Mouse (Mus musculus): ENCODE measurements at regions not wholly inside any gene's neighbourhood (a gene's known extent, or its start where the extent isn't known, plus 50 kb on each side); places are given as distances from the start of the nearest gene placed in this dataset.
A peak's percentile ranks its signal among the peaks of the same experiment; 100 is the strongest.

DNA sequence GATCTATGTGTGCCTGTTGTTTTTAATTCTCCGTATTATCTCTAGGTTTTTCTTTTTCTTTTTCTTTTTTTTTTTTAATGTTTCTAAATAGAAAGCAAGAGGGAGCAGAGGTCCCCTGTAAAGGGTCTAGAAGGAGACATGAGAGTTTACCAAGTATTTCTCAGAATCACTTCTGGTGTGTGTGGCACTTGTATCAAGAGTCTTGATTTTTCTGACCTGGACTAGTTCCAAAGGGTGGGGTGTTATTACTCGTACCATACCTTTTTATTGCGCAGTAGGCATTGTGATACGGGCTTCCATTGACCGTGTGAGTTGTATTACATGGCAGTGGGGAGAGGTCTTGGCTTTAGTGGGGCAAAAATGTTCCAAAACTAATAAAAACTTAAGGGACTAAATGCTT lies 63.2 kb upstream of the Bmp6 start:
- no peaks in the 10 kb centered on the region for H3K4me1 ChIP-seq
- no peak overlapping the region for H3K4me3 ChIP-seq
- H3K27ac ChIP-seq (replicated peaks) = no peak overlapping the region
- H3K9me3 ChIP-seq (replicated peaks) = no peaks in the 10 kb centered on the region
- no peak for DNase-seq (ENCODE audit: low spot score)
- no peaks in the 10 kb centered on the region for H3K27me3 ChIP-seq (ENCODE audit: low read depth, poor library complexity, severe bottlenecking)
- H3K36me3 ChIP-seq = no peaks in the 10 kb centered on the region
- WGBS = 88% methylated on average over 5 of the region's 5 CpGs

DNA sequence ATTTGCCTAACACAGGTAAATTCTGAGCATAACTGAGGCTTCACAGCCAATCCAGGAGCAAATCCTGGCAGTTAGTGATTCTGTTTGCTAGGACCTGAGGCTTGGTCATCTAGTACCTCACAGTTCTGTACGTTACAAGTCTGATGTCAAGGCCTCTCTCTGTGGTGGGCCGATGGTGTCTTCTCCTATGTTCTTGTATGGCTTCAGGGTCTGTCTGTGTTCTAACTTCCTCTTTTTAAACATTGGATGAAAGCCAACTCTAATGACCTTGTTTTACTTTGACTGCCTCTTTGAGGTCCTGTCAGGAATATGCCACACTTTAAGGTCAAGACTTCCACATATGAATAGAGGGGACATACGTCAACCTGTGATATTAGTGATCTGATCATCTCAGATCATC lies 56.9 kb upstream of the Bmp6 start:
- Histone ChIP-seq H3K9me3 (replicated peaks) (no peaks in the 10 kb centered on the region), H3K36me3 (no peaks in the 10 kb centered on the region), H3K4me1 (peaks cover 10% of the 10 kb centered on the region), H3K4me3 (no peak overlapping the region), H3K27ac (replicated peaks) (no peak overlapping the region), H3K27me3 (ENCODE audit: low read depth, poor library complexity, severe bottlenecking) (no peaks in the 10 kb centered on the region)
- 93% methylated on average over 3 of the region's 3 CpGs for whole genome bisulfite sequencing
- no peak for DNase-seq (ENCODE audit: low spot score)

DNA sequence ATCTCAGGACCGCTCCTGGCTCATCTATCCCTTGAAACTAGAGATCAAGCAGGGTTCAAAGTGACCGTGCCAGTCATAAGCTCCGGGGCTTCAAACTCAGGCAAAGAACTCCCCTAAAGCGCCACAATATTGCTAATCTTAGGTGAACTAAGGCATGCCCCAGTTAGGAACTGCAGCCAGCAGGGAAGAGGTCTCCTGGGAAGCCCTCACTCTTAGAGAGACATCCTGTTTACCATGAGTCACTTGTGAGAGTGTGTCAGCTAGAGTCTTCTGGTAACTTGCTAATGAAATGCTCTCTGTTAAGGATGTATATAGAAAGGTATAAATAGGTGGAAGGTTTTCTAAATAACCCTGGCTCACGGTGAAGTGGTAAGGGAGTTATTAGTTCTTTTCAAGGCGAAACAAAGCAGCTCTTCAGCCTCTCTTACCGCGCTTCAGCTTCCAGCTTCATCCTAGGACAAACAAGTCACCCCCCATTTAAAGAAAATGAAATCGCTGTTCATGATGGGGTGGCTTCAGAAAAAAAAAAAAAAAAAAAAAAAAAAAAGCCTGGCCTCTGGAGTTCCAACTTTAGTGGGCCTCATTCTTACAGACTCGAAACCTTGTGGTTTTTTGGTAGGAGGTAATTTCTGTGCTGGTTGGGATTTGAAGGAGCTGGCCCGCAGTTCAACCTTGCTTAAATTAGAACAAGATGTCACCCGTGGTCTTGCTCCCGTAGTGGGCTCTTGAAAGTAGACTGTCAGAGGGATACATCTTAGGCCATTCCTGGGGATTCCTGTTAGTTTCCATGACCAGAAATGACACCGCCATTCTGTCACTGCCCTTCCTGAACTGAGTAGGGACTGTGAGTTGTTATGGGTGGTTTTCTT lies 56.1 kb upstream of the Bmp6 start:
- Histone ChIP-seq H3K9me3 (replicated peaks) (no peaks in the 10 kb centered on the region), H3K36me3 (no peaks in the 10 kb centered on the region), H3K27ac (replicated peaks) (no peak overlapping the region), H3K4me1 (peaks cover 10% of the 10 kb centered on the region), H3K27me3 (ENCODE audit: low read depth, poor library complexity, severe bottlenecking) (no peaks in the 10 kb centered on the region), H3K4me3 (no peak overlapping the region)
- no peak for DNase-seq (ENCODE audit: low spot score)
- WGBS = 82% methylated on average over 14 of the region's 14 CpGs

DNA sequence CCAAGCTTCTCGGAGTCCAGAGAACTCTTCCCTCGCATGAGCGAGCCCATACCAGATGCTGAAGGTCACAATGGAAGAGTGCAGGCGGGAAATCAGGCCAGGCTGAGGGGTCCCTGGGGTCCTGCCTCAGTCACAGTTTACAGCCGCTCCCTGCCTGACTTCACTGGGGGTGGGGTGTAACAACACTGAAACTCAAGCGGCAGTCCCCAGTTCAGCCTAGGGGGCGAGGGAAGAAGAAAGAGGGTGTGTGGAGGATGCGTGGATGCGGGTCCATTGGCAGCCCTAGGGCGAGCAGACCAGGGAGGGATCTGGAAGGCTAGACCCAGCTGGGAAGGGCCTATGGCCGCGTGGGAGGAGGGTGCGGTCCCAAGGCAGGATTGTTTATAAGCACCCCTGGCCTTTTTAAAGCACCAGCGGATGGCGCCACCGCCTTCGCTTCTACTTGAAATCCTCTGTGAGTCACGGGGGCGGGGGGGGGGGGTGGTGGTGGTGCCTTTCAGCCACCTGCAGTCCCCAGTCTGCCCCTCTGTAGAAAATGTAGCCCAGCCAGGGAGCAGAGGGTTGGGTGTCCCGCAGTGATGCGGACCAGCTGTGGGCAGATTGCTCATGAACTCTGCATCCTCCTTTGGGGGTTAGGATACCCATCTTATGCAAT lies 54.5 kb upstream of the Bmp6 start:
- Histone ChIP-seq H3K36me3 (no peaks in the 10 kb centered on the region), H3K4me1 (peaks cover 10% of the 10 kb centered on the region), H3K4me3 (peak overlapping the region; percentile 31), H3K27me3 (ENCODE audit: low read depth, poor library complexity, severe bottlenecking) (no peaks in the 10 kb centered on the region), H3K27ac (replicated peaks) (peak overlapping the region; percentile 76), H3K9me3 (replicated peaks) (no peaks in the 10 kb centered on the region)
- peak; percentile 31 for DNase-seq (ENCODE audit: low spot score)
- 29% methylated on average over 21 of the region's 21 CpGs for WGBS

DNA sequence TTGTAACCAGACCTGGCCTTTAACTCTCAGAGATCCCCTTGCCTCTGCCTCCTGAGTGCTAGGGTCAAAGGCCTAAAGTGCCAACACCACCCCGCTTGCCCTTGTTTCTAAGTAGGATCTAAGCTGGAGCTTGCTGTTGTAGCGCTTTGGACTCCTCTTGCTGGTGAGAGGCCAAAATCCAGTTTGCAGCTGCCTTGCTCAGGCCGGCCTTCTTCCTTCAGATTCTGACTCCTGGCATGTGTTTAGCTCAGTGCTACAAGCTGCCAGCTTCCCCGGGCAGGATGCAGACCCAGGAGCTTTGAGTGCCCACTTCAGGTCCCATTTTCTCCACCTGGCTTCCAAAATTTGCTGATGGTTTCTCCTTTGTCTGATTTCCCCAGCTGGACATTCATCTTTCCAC lies 53.4 kb upstream of the Bmp6 start:
- WGBS = 93% methylated on average over 4 of the region's 4 CpGs
- Histone ChIP-seq H3K9me3 (replicated peaks) (no peaks in the 10 kb centered on the region), H3K27ac (replicated peaks) (no peak overlapping the region), H3K4me3 (no peak overlapping the region), H3K4me1 (peaks cover 10% of the 10 kb centered on the region), H3K36me3 (no peaks in the 10 kb centered on the region), H3K27me3 (ENCODE audit: low read depth, poor library complexity, severe bottlenecking) (no peaks in the 10 kb centered on the region)
- no peak for DNase-seq (ENCODE audit: low spot score)
